In genomic region chr7:74241236-74241635, GRCm38 (mm10) we compare ENCODE assay signal across 18 mouse cellular contexts.
DNase-seq lines count a peak whose midpoint lies in the region; ATAC-seq and TF ChIP-seq lines count a peak whose summit lies in the region.
"Had no signal": no experiment of that assay in that cellular context is flagged by ENCODE, and none has a peak within 500 bp of the region (broad histone marks: within the 10 kb centered on the region; RNA-seq: fewer than 3 reads in every experiment).

No protein-coding gene starts in this region.

- peaks cover 17% of the 10 kb centered on the region for H3K4me1 ChIP-seq in forebrain, embryonic 14.5 days (ENCODE audit: control insufficient read depth, insufficient read depth, low read length)
- peaks cover 26% of the 10 kb centered on the region for H3K4me1 ChIP-seq in midbrain, embryonic 12.5 days
- H3K4me1 ChIP-seq in thymus, adult 2 months (replicated peaks; ENCODE audit: control insufficient read depth, insufficient read depth, low read length) = no peaks in the 10 kb centered on the region

- TF ChIP-seq POLR2A in thymus, adult 2 months (IDR thresholded peaks at IDR 0.05; ENCODE audit: control insufficient read depth, extremely low read depth, insufficient read depth, low read length, poor library complexity) = no peak

- no peaks in the 10 kb centered on the region for H3K27me3 ChIP-seq in forebrain, embryonic 14.5 days (replicated peaks; ENCODE audit: control insufficient read depth, insufficient read depth, low read length)
- H3K27me3 ChIP-seq in midbrain, embryonic 12.5 days = no peaks in the 10 kb centered on the region
- no peaks in the 10 kb centered on the region for H3K27me3 ChIP-seq in thymus, adult 2 months (ENCODE audit: control insufficient read depth, insufficient read depth, low read length)
- H3K27me3 ChIP-seq: neural tube, embryonic 13.5 days had no signal

- peak overlapping the region; percentile 44; the same call in 1 of the 2 replicates for H3K27ac ChIP-seq in forebrain, embryonic 14.5 days (ENCODE audit: low read depth, low read length)
- H3K27ac ChIP-seq in midbrain, embryonic 12.5 days (replicated peaks) = 0 out of 2 replicates have a peak overlapping the region, but pooled peaks have one; percentile 27
- no peak overlapping the region for H3K27ac ChIP-seq in thymus, adult 2 months (ENCODE audit: control insufficient read depth, insufficient read depth, low read length)
- H3K27ac ChIP-seq: neural tube, embryonic 13.5 days had no signal

- intact Hi-C loops in heart, postnatal 10 days (cut with DNase I) = no loop called here

- H3K9me3 ChIP-seq in forebrain, embryonic 14.5 days (replicated peaks; ENCODE audit: control insufficient read depth, low read length) = no peaks in the 10 kb centered on the region; the same call in 1 of the 2 replicates
- peaks cover 4% of the 10 kb centered on the region; the same call in 1 of the 2 replicates for H3K9me3 ChIP-seq in midbrain, embryonic 12.5 days

- ATAC-seq in forebrain, embryonic 14.5 days = no peak
- no peak for ATAC-seq in midbrain, embryonic 12.5 days (ENCODE audit: low FRiP score, low read depth)
- ATAC-seq: liver, postnatal 0 days had no signal

- no peak overlapping the region for H3K4me2 ChIP-seq in forebrain, embryonic 14.5 days (ENCODE audit: low read length)
- H3K4me2 ChIP-seq in midbrain, embryonic 12.5 days (replicated peaks) = no peak overlapping the region
- H3K4me2 ChIP-seq: neural tube, embryonic 13.5 days had no signal

- no peak for TF ChIP-seq CTCF in thymus, adult 2 months (IDR thresholded peaks at IDR 0.05; ENCODE audit: borderline replicate concordance, control insufficient read depth, extremely low read depth, insufficient read depth, low read length, poor library complexity)

- DNase-seq in ovary, adult 18-20 months (ENCODE audit: low spot score) = peak; percentile 14
- no peak for DNase-seq in ovary, postnatal 36 days (ENCODE audit: low spot score)
- DNase-seq in forebrain, embryonic 14.5 days (ENCODE audit: low spot score) = no peak
- DNase-seq in heart, postnatal 10 days = no peak
- no peak for DNase-seq in thymus, adult 2 months
- DNase-seq in cerebellum, adult 9-10 months = no peak
- DNase-seq: cerebellum, adult 8-10 months; gastrocnemius, postnatal 10 days; heart, adult 11 months; kidney, adult 11 months; kidney, postnatal 25 days; liver; liver, postnatal 0 days; lung, postnatal 10 days; right cerebral cortex, postnatal 14 days; spleen, adult 18-20 months had no signal

- H3K36me3 ChIP-seq in forebrain, embryonic 14.5 days (ENCODE audit: control insufficient read depth, insufficient read depth, low read length) = no peaks in the 10 kb centered on the region
- no peaks in the 10 kb centered on the region for H3K36me3 ChIP-seq in midbrain, embryonic 12.5 days
- H3K36me3 ChIP-seq in thymus, adult 2 months (ENCODE audit: control insufficient read depth, insufficient read depth, low read length) = no peaks in the 10 kb centered on the region
- H3K36me3 ChIP-seq: neural tube, embryonic 13.5 days had no signal

- H3K4me3 ChIP-seq in forebrain, embryonic 14.5 days (ENCODE audit: low read depth, low read length) = no peak overlapping the region
- H3K4me3 ChIP-seq in midbrain, embryonic 12.5 days = no peak overlapping the region
- H3K4me3 ChIP-seq in thymus, adult 2 months (ENCODE audit: control insufficient read depth, insufficient read depth, low read length) = no peak overlapping the region
- H3K4me3 ChIP-seq: neural tube, embryonic 13.5 days had no signal

- H3K9ac ChIP-seq in forebrain, embryonic 14.5 days (ENCODE audit: low read length) = no peak overlapping the region
- no peak overlapping the region for H3K9ac ChIP-seq in midbrain, embryonic 12.5 days (replicated peaks)
- H3K9ac ChIP-seq: liver, postnatal 0 days; neural tube, embryonic 13.5 days had no signal

- WGBS in forebrain, embryonic 14.5 days = 76% methylated on average over 3 of the region's 3 CpGs
- WGBS in midbrain, embryonic 12.5 days = 87% methylated on average over 3 of the region's 3 CpGs
- WGBS in thymus, adult 2 months = 88% methylated on average over 3 of the region's 3 CpGs
